Mouse (Mus musculus) gastrocnemius, adult 2 months (tissue): Measurements from ENCODE around the gene Itga11. TPM values are rescaled to one million over a fixed set of nuclear protein-coding genes. Genes with fewer than 3 reads are reported as not detected.
A peak's percentile ranks its signal among the peaks of the same experiment; 100 is the strongest.
"Not testable (repeated sequence)": the region's sequence is repeated elsewhere in the genome, so short reads cannot be mapped to it uniquely, and the experiment has no call there.

Experiments used
- DNase-seq: peaks from one replicate; pipeline ENCODE4 v3.0.0; 2022
- H3K27ac ChIP-seq: fragments of 200-600 bp; 2 replicates; pipeline ENCODE4 v1.8.1; 2022; ENCODE audit warnings: mild to moderate bottlenecking
- H3K4me3 ChIP-seq: fragments of 200-600 bp; 2 replicates; pipeline ENCODE4 v1.8.1; 2022; ENCODE audit warnings: mild to moderate bottlenecking, moderate library complexity
- CTCF ChIP-seq: fragments of 200-600 bp; IDR thresholded peaks from 2 replicates; pipeline ENCODE4 v1.8.1; 2022; ENCODE audit warnings: antibody characterized with exemption, mild to moderate bottlenecking, moderate library complexity
- intact Hi-C: fragments of 180-260 bp; cut with DNase I; formaldehyde crosslinking; loops from one replicate; pipeline ENCODE4 v1.15.1; 2025
- total RNA-seq, 2 experiments: library from RNA; stranded (reverse); gene quantifications; 2 replicates each; pipeline ENCODE4 v1.2.3; 2021

Itga11 gene
- total RNA-seq, 2 experiments from 2014 or later = 3.2 to 5.1 TPM

- no peak for DNase-seq
- intact Hi-C loops = no loop called here
- Histone ChIP-seq H3K27ac (no peak overlapping the region), H3K4me3 (no peak overlapping the region)
- no peak for TF ChIP-seq CTCF
Measured at GRCm38 (mm10) chr9:62659026-62659425, 18.6 kb upstream of the Itga11 start.

- intact Hi-C loops, DNase-seq, H3K27ac ChIP-seq, H3K4me3 ChIP-seq: not testable (repeated sequence)
Measured at GRCm38 (mm10) chr9:62660971-62661370, 16.7 kb upstream of the Itga11 start.

GRCm38 (mm10) chr9:62663443-62663842 is 14.2 kb upstream of the Itga11 start:
- no peak for DNase-seq
- no peak for TF ChIP-seq CTCF
- Histone ChIP-seq H3K4me3 (no peak overlapping the region), H3K27ac (no peak overlapping the region)
- intact Hi-C loops = no loop called here

GRCm38 (mm10) chr9:62664115-62664725 is 13.4 kb upstream of the Itga11 start:
- TF ChIP-seq CTCF = no peak
- intact Hi-C loops = no loop called here
- no peak overlapping the region for H3K27ac ChIP-seq
- no peak overlapping the region for H3K4me3 ChIP-seq
- no peak for DNase-seq

- TF ChIP-seq CTCF = no peak
- intact Hi-C loops = no loop called here
- H3K27ac ChIP-seq = peak overlapping the region; percentile 20
- H3K4me3 ChIP-seq = peak overlapping the region; percentile 41
- DNase-seq = peak; percentile 27
Measured at GRCm38 (mm10) chr9:62665892-62666291, 11.7 kb upstream of the Itga11 start.

- no peak for TF ChIP-seq CTCF
- DNase-seq = no peak
- Histone ChIP-seq H3K27ac (no peak overlapping the region), H3K4me3 (no peak overlapping the region)
- intact Hi-C loops = no loop called here
Measured at GRCm38 (mm10) chr9:62668503-62668902, 9.1 kb upstream of the Itga11 start.

- Histone ChIP-seq H3K27ac (no peak overlapping the region), H3K4me3 (no peak overlapping the region)
- intact Hi-C loops = no loop called here
- DNase-seq = no peak
- TF ChIP-seq CTCF = no peak
Measured at GRCm38 (mm10) chr9:62673241-62673640, 4.4 kb upstream of the Itga11 start.

- DNase-seq = no peak
- intact Hi-C loops = no loop called here
- Histone ChIP-seq H3K27ac (no peak overlapping the region), H3K4me3 (no peak overlapping the region)
- no peak for TF ChIP-seq CTCF
Measured at GRCm38 (mm10) chr9:62675172-62675571, 2.5 kb upstream of the Itga11 start.

GRCm38 (mm10) chr9:62678550-62679155 is 1.0 kb downstream of the Itga11 start:
- intact Hi-C loops = no loop called here
- Histone ChIP-seq H3K27ac (peak overlapping the region; percentile 77), H3K4me3 (peak overlapping the region; percentile 76)
- DNase-seq = peak; percentile 45
- no peak for TF ChIP-seq CTCF

GRCm38 (mm10) chr9:62679398-62679797 is 1.8 kb downstream of the Itga11 start:
- intact Hi-C loops = no loop called here
- DNase-seq = no peak
- H3K4me3 ChIP-seq = peak overlapping the region; percentile 76
- no peak for TF ChIP-seq CTCF
- no peak overlapping the region for H3K27ac ChIP-seq

- no peak for TF ChIP-seq CTCF
- intact Hi-C loops = no loop called here
- H3K27ac ChIP-seq = no peak overlapping the region
- H3K4me3 ChIP-seq = no peak overlapping the region
- no peak for DNase-seq
Measured at GRCm38 (mm10) chr9:62684311-62684710, 6.7 kb downstream of the Itga11 start.

GRCm38 (mm10) chr9:62689748-62690147 is 12.1 kb downstream of the Itga11 start:
- intact Hi-C loops = no loop called here
- no peak overlapping the region for H3K27ac ChIP-seq
- DNase-seq = no peak
- no peak overlapping the region for H3K4me3 ChIP-seq
- no peak for TF ChIP-seq CTCF

- intact Hi-C loops = no loop called here
Measured at GRCm38 (mm10) chr9:62694054-62694453, 16.4 kb downstream of the Itga11 start.

GRCm38 (mm10) chr9:62695210-62695609 is 17.6 kb downstream of the Itga11 start:
- intact Hi-C loops = no loop called here
- Histone ChIP-seq H3K27ac (peak overlapping the region; percentile 38; the same call in 1 of the 2 replicates), H3K4me3 (no peak overlapping the region)
- peak; percentile 10 for DNase-seq
- no peak for TF ChIP-seq CTCF

More at GRCm38 (mm10) chr9:62694054-62694453, 16.4 kb downstream of the Itga11 start:
- DNase-seq = peak; percentile 81
- Histone ChIP-seq H3K27ac (peak overlapping the region; percentile 51), H3K4me3 (no peak overlapping the region)
- TF ChIP-seq CTCF = no peak
